9 mouse cellular contexts compared by ENCODE assay signal in the genomic region with DNA sequence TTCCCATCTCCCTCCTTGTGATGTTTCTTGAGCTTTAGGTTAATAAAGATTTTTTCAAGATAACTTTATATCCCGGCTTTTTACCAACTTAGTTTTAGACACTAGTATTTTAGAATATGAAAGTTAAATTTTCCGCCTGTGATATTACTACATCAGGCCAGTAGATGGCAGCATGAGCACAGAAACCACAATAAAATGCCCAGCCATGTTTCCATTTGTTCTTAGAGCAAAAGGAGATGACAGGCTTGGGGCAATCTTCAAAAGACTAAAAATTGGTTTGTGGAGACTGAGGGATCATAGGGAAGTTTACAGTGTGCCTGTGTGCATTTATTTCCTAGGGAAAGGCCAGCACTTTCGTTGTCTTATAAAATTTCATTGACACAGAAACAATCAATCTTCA. TPM values are rescaled to one million over a fixed set of nuclear protein-coding genes. Genes with fewer than 3 reads are reported as not detected.
DNase-seq lines count a peak whose midpoint lies in the region; ATAC-seq and TF ChIP-seq lines count a peak whose summit lies in the region.
"Had no signal": no experiment of that assay in that cellular context is flagged by ENCODE, and none has a peak within 500 bp of the region (broad histone marks: within the 10 kb centered on the region; RNA-seq: fewer than 3 reads in every experiment).

No protein-coding gene starts in this region.

- TF ChIP-seq CTCF in kidney, postnatal 0 days (IDR thresholded peaks at IDR 0.05; ENCODE audit: low read depth): peak; percentile 85

- H3K36me3 ChIP-seq in kidney, postnatal 0 days (ENCODE audit: insufficient read depth, low read length): no peaks in the 10 kb centered on the region
- no peaks in the 10 kb centered on the region for H3K36me3 ChIP-seq in hindbrain, embryonic 16.5 days (ENCODE audit: control insufficient read depth, insufficient read depth, low read length)
- no peaks in the 10 kb centered on the region for H3K36me3 ChIP-seq in neural tube, embryonic 14.5 days (ENCODE audit: control insufficient read depth, insufficient read depth, low read length)

- H3K4me3 ChIP-seq in kidney, postnatal 0 days (replicated peaks; ENCODE audit: low read depth, low read length): no peak overlapping the region
- H3K4me3 ChIP-seq in hindbrain, embryonic 16.5 days (ENCODE audit: low read length): no peak overlapping the region
- no peak overlapping the region for H3K4me3 ChIP-seq in neural tube, embryonic 14.5 days (ENCODE audit: low read depth, low read length)

- no peaks in the 10 kb centered on the region for H3K9me3 ChIP-seq in kidney, postnatal 0 days (replicated peaks; ENCODE audit: low read length)
- no peaks in the 10 kb centered on the region for H3K9me3 ChIP-seq in hindbrain, embryonic 16.5 days (ENCODE audit: control insufficient read depth, low read length)
- H3K9me3 ChIP-seq in neural tube, embryonic 14.5 days (ENCODE audit: control insufficient read depth, low read length): no peaks in the 10 kb centered on the region

- H3K27ac ChIP-seq in kidney, postnatal 0 days: no peak overlapping the region
- no peak overlapping the region for H3K27ac ChIP-seq in hindbrain, embryonic 16.5 days (ENCODE audit: low read depth, low read length)
- H3K27ac ChIP-seq in neural tube, embryonic 14.5 days (ENCODE audit: low read depth, low read length): no peak overlapping the region

- no peak overlapping the region for H3K9ac ChIP-seq in kidney, postnatal 0 days (ENCODE audit: low read depth, low read length)
- H3K9ac ChIP-seq in hindbrain, embryonic 16.5 days (ENCODE audit: low read depth, low read length): no peak overlapping the region
- no peak overlapping the region for H3K9ac ChIP-seq in neural tube, embryonic 14.5 days (replicated peaks; ENCODE audit: low read depth, low read length)

- peak; percentile 69 for DNase-seq in kidney, postnatal 0 days (ENCODE audit: low spot score)
- DNase-seq in kidney, adult 18-20 months: no peak
- DNase-seq in ES-CJ7 (ENCODE audit: low read depth, low spot score) (peak; percentile 17), WW6 (ENCODE audit: low read depth, low spot score) (peak; percentile 1)
- DNase-seq in spleen, postnatal 14 days (ENCODE audit: low spot score in 2 of 2): no peak

- H3K27me3 ChIP-seq in kidney, postnatal 0 days (ENCODE audit: insufficient read depth, low read length): no peaks in the 10 kb centered on the region
- no peaks in the 10 kb centered on the region for H3K27me3 ChIP-seq in hindbrain, embryonic 16.5 days (replicated peaks; ENCODE audit: control insufficient read depth, insufficient read depth, low read length)
- no peaks in the 10 kb centered on the region for H3K27me3 ChIP-seq in neural tube, embryonic 14.5 days (ENCODE audit: control insufficient read depth, insufficient read depth, low read length)

- H3K4me1 ChIP-seq in kidney, postnatal 0 days (replicated peaks; ENCODE audit: insufficient read depth, low read length): no peaks in the 10 kb centered on the region
- H3K4me1 ChIP-seq in hindbrain, embryonic 16.5 days (ENCODE audit: control insufficient read depth, insufficient read depth, low read depth, low read length): no peaks in the 10 kb centered on the region
- H3K4me1 ChIP-seq in neural tube, embryonic 14.5 days (ENCODE audit: control insufficient read depth, insufficient read depth, low read length): no peaks in the 10 kb centered on the region

- WGBS in kidney, postnatal 0 days: 15% methylated on average over 3 of the region's 3 CpGs
- 12% methylated on average over 3 of the region's 3 CpGs for whole genome bisulfite sequencing in hindbrain, embryonic 16.5 days
- 15% methylated on average over 3 of the region's 3 CpGs for WGBS in neural tube, embryonic 14.5 days

- no peak overlapping the region for H3K4me2 ChIP-seq in kidney, postnatal 0 days (ENCODE audit: low read length)
- no peak overlapping the region for H3K4me2 ChIP-seq in hindbrain, embryonic 16.5 days (ENCODE audit: low read length)
- no peak overlapping the region for H3K4me2 ChIP-seq in neural tube, embryonic 14.5 days (ENCODE audit: low read depth, low read length)

- ATAC-seq in kidney, postnatal 0 days (replicated peaks; ENCODE audit: low FRiP score, low read depth): no peak
- peak; percentile 69 for ATAC-seq in hindbrain, embryonic 16.5 days
- 0 out of 2 replicates have a peak, but pooled peaks have one; percentile 51 for ATAC-seq in neural tube, embryonic 14.5 days (ENCODE audit: low read depth)
- ATAC-seq in inflammation-experienced regulatory T-cells, adult 6 months: no peak

RNA-seq across cellular contexts. Expression of a gene that starts 10.6 kb away (rescaled TPM):
- not detected in 2 replicates for polyA plus RNA-seq in kidney, postnatal 0 days (2015; fragmentation: Nextera tagmentation; extraction: Ambion mirVana)
- not detected in 2 replicates for polyA plus RNA-seq in hindbrain, embryonic 16.5 days (2015; fragmentation: Nextera tagmentation; extraction: Ambion mirVana)
- polyA plus RNA-seq in neural tube, embryonic 14.5 days (2014; fragmentation: Nextera tagmentation; extraction: Ambion mirVana): not detected in 2 replicates
- polyA plus RNA-seq in inflammation-experienced regulatory T-cells, adult 6 months (2017; shearing (Covaris generic)): not detected
- polyA plus RNA-seq: small intestine, adult 2 months had no signal

RNA-seq across cellular contexts. Expression of a gene that starts 36.6 kb away (rescaled TPM):
- polyA plus RNA-seq in kidney, postnatal 0 days (2015; fragmentation: Nextera tagmentation; extraction: Ambion mirVana): not detected in 2 replicates
- polyA plus RNA-seq in hindbrain, embryonic 16.5 days (2015; fragmentation: Nextera tagmentation; extraction: Ambion mirVana): not detected in 2 replicates
- polyA plus RNA-seq in neural tube, embryonic 14.5 days (2014; fragmentation: Nextera tagmentation; extraction: Ambion mirVana): not detected in 2 replicates
- polyA plus RNA-seq in inflammation-experienced regulatory T-cells, adult 6 months (2017; shearing (Covaris generic)): not detected
- polyA plus RNA-seq: small intestine, adult 2 months had no signal

RNA-seq across cellular contexts. Expression of a gene that starts 36.8 kb away (rescaled TPM):
- not detected in 2 replicates for polyA plus RNA-seq in kidney, postnatal 0 days (2015; fragmentation: Nextera tagmentation; extraction: Ambion mirVana)
- not detected in 2 replicates for polyA plus RNA-seq in hindbrain, embryonic 16.5 days (2015; fragmentation: Nextera tagmentation; extraction: Ambion mirVana)
- not detected in 2 replicates for polyA plus RNA-seq in neural tube, embryonic 14.5 days (2014; fragmentation: Nextera tagmentation; extraction: Ambion mirVana)
- polyA plus RNA-seq in inflammation-experienced regulatory T-cells, adult 6 months (2017; shearing (Covaris generic)): not detected
- polyA plus RNA-seq: small intestine, adult 2 months had no signal

RNA-seq across cellular contexts. Expression of a gene that starts 41.1 kb away (rescaled TPM):
- polyA plus RNA-seq in kidney, postnatal 0 days (2015; fragmentation: Nextera tagmentation; extraction: Ambion mirVana): not detected in 2 replicates
- polyA plus RNA-seq in hindbrain, embryonic 16.5 days (2015; fragmentation: Nextera tagmentation; extraction: Ambion mirVana): not detected in 2 replicates
- not detected in 2 replicates for polyA plus RNA-seq in neural tube, embryonic 14.5 days (2014; fragmentation: Nextera tagmentation; extraction: Ambion mirVana)
- polyA plus RNA-seq in inflammation-experienced regulatory T-cells, adult 6 months (2017; shearing (Covaris generic)): not detected
- polyA plus RNA-seq: small intestine, adult 2 months had no signal

RNA-seq across cellular contexts. Expression of a gene that starts 46.7 kb away (rescaled TPM):
- not detected in 2 replicates for polyA plus RNA-seq in kidney, postnatal 0 days (2015; fragmentation: Nextera tagmentation; extraction: Ambion mirVana)
- polyA plus RNA-seq in hindbrain, embryonic 16.5 days (2015; fragmentation: Nextera tagmentation; extraction: Ambion mirVana): not detected in 2 replicates
- not detected in 2 replicates for polyA plus RNA-seq in neural tube, embryonic 14.5 days (2014; fragmentation: Nextera tagmentation; extraction: Ambion mirVana)
- polyA plus RNA-seq in inflammation-experienced regulatory T-cells, adult 6 months (2017; shearing (Covaris generic)): not detected
- polyA plus RNA-seq: small intestine, adult 2 months had no signal

Comparison
In these comparisons a context has a peak if more than half of its experiments do, and no peak if none do; other contexts are left out.
1. DNase-seq: peak in kidney, postnatal 0 days (single experiment), ES-CJ7 (single experiment) and WW6 (single experiment); none in kidney, adult 18-20 months (single experiment) and spleen, postnatal 14 days (0 of 2).
2. ATAC-seq: peak in hindbrain, embryonic 16.5 days (single experiment) and neural tube, embryonic 14.5 days (single experiment); none in kidney, postnatal 0 days (single experiment) and inflammation-experienced regulatory T-cells, adult 6 months (single experiment).